Mouse (Mus musculus) layer of hippocampus, adult 2 months (tissue): ENCODE results near the gene Fam189a1. TPM values are rescaled to one million over a fixed set of nuclear protein-coding genes. Genes with fewer than 3 reads are reported as not detected.
A peak's percentile ranks its signal among the peaks of the same experiment; 100 is the strongest.

Experiments used
- DNase-seq, 2 experiments: peaks; one replicate each; pipeline ENCODE4 v3.0.0; 2022; ENCODE audit warnings: low spot score in 2 of 2
- H3K27ac ChIP-seq: fragments of 200-600 bp; 2 replicates; pipeline ENCODE4 v1.8.1; 2022
- H3K4me3 ChIP-seq: fragments of 200-600 bp; 2 replicates; pipeline ENCODE4 v1.8.1; 2022; ENCODE audit warnings: mild to moderate bottlenecking
- CTCF ChIP-seq: fragments of 200-600 bp; conservative IDR thresholded peaks from 2 replicates; pipeline ENCODE4 v1.8.1; 2022; ENCODE audit warnings: antibody characterized with exemption, mild to moderate bottlenecking, moderate library complexity
- total RNA-seq, 2 experiments: library from RNA; stranded (reverse); gene quantifications; 2 replicates each; pipeline ENCODE4 v1.2.3; 2021

Fam189a1 gene
- total RNA-seq, 2 experiments from 2014 or later = 63.6 to 66.3 TPM

GRCm38 (mm10) chr7:64950771-64951099, 205.6 kb downstream of the Fam189a1 start:
- no peak overlapping the region for H3K4me3 ChIP-seq
- no peak for DNase-seq
- TF ChIP-seq CTCF = no peak
- peak overlapping the region; percentile 75; the same call in 1 of the 2 replicates for H3K27ac ChIP-seq

GRCm38 (mm10) chr7:64949910-64950770, 206.2 kb downstream of the Fam189a1 start:
- DNase-seq = peak; percentile 75 to 84
- TF ChIP-seq CTCF = peak; percentile 90
- Histone ChIP-seq H3K4me3 (peak overlapping the region; percentile 28; the same call in 1 of the 2 replicates), H3K27ac (peak overlapping the region; percentile 75)

- TF ChIP-seq CTCF = no peak
These were observed 206.9 kb downstream of the Fam189a1 start for GRCm38 (mm10) chr7:64949465-64949864.

GRCm38 (mm10) chr7:64944686-64945085, 211.7 kb downstream of the Fam189a1 start:
- no peak overlapping the region for H3K4me3 ChIP-seq
- DNase-seq = no peak
- H3K27ac ChIP-seq = no peak overlapping the region
- TF ChIP-seq CTCF = no peak

More at GRCm38 (mm10) chr7:64949465-64949864, 206.9 kb downstream of the Fam189a1 start:
- no peak for DNase-seq
- Histone ChIP-seq H3K4me3 (no peak overlapping the region), H3K27ac (peak overlapping the region; percentile 75)

GRCm38 (mm10) chr7:64944175-64944574, 212.2 kb downstream of the Fam189a1 start:
- Histone ChIP-seq H3K4me3 (no peak overlapping the region), H3K27ac (no peak overlapping the region)
- no peak for TF ChIP-seq CTCF
- no peak for DNase-seq

GRCm38 (mm10) chr7:64936927-64937326, 219.4 kb downstream of the Fam189a1 start:
- no peak overlapping the region for H3K4me3 ChIP-seq
- H3K27ac ChIP-seq = no peak overlapping the region
- no peak for TF ChIP-seq CTCF
- no peak for DNase-seq

- no peak for DNase-seq
- TF ChIP-seq CTCF = no peak
- Histone ChIP-seq H3K4me3 (no peak overlapping the region), H3K27ac (no peak overlapping the region)
These were observed 222.3 kb downstream of the Fam189a1 start for GRCm38 (mm10) chr7:64934115-64934514.

GRCm38 (mm10) chr7:64930980-64931379, 225.4 kb downstream of the Fam189a1 start:
- DNase-seq = no peak
- TF ChIP-seq CTCF = no peak
- H3K4me3 ChIP-seq = no peak overlapping the region
- H3K27ac ChIP-seq = no peak overlapping the region

- no peak for TF ChIP-seq CTCF
- Histone ChIP-seq H3K4me3 (no peak overlapping the region), H3K27ac (peak overlapping the region; percentile 71; the same call in 1 of the 2 replicates)
- DNase-seq = peak in 1 of 2 experiments; percentile 37
These were observed 232.5 kb downstream of the Fam189a1 start for GRCm38 (mm10) chr7:64923918-64924317.

GRCm38 (mm10) chr7:64921189-64921588, 235.2 kb downstream of the Fam189a1 start:
- no peak for DNase-seq
- Histone ChIP-seq H3K27ac (no peak overlapping the region), H3K4me3 (no peak overlapping the region)
- no peak for TF ChIP-seq CTCF

GRCm38 (mm10) chr7:64920735-64921134, 235.6 kb downstream of the Fam189a1 start:
- H3K27ac ChIP-seq = no peak overlapping the region
- DNase-seq = no peak
- no peak for TF ChIP-seq CTCF
- H3K4me3 ChIP-seq = no peak overlapping the region

GRCm38 (mm10) chr7:64916654-64917053, 239.7 kb downstream of the Fam189a1 start:
- H3K4me3 ChIP-seq = no peak overlapping the region
- DNase-seq = no peak

GRCm38 (mm10) chr7:64915121-64915520, 241.2 kb downstream of the Fam189a1 start:
- Histone ChIP-seq H3K27ac (peak overlapping the region; percentile 73), H3K4me3 (no peak overlapping the region)
- DNase-seq = peak; percentile 29 to 36
- TF ChIP-seq CTCF = peak; percentile 48

More at GRCm38 (mm10) chr7:64916654-64917053, 239.7 kb downstream of the Fam189a1 start:
- no peak for TF ChIP-seq CTCF
- no peak overlapping the region for H3K27ac ChIP-seq

GRCm38 (mm10) chr7:64911945-64912344, 244.4 kb downstream of the Fam189a1 start:
- H3K27ac ChIP-seq = no peak overlapping the region
- no peak for TF ChIP-seq CTCF
- no peak for DNase-seq
- no peak overlapping the region for H3K4me3 ChIP-seq
